Mouse (Mus musculus) spleen, postnatal 14 days (tissue): ENCODE results near the gene Slc9a9.

ENCODE experiments used
- DNase-seq, 2 experiments: peaks; one replicate each; pipeline ENCODE4 v3.0.0; 2021 to 2022; ENCODE audit warnings: low spot score in 2 of 2

The Slc9a9 gene

DNA sequence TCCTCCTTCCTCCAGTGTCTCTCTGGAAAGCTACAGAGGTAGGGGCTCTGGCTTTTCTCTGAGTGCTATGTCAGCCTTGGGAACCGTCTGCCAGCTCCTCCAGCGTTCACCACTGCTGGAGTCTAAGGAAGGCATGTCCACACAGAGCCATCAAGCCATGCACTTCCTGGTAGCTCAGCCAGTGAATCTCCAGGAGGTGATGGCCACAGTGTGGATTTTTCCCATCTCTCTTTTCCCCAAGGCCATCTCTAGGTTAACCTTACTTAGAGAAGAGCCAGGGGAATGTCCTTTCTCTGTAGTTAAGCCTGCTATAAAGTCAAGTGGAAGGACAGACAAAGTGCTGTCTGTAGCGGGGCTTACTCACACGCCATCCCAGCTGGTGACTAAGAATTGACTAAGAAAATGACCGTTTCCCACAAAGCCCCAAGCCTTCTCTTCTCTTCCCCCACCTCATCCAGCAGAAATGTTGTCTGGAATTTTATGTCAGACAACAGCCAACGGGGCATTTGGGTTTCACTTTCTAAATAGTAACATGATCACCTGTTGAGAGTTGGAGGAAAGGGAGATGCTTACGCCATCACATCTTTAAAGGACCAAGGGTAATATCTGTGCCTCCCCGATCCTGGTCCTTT is 523.3 kb downstream of the Slc9a9 start:
- no peak for DNase-seq

DNA sequence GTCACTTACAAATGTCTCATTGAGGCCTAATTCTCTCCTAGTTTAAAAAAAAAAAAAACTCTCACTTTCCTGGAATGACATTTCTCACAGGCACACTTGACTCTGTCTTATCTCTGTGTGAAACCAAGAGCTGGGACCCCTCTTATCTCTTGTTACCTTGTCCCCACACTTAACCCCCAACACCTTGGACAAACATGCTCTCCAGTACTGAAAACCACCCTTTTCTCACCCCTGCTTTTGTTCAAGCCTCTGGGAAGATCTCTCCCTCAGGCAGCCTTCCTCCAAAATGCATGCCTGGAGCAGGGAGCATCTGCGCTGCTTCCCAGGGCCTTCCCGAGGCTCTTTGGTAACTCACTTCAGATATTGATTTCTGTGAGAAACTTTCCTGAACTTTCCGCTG is 524.0 kb downstream of the Slc9a9 start:
- DNase-seq: no peak

DNA sequence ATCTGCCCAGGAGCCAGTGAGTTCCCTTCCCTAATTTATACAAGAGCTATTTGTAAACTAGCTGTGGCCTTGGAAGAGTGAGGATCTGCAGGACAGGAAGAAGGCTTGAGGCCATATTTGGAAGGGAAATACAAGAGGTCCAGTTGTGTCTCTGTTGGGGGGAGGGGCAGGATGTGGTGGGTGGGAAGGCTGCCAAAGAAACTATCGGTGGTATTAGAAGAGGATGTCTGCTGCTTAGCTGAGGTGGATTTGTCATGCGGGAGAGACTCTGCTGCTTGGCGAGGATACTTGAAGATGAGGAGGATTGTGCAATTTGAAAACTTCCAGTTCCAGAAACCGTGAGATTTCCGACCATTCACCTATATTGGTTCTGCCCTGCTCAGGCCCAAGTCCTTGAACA is 524.4 kb downstream of the Slc9a9 start:
- DNase-seq: no peak

DNA sequence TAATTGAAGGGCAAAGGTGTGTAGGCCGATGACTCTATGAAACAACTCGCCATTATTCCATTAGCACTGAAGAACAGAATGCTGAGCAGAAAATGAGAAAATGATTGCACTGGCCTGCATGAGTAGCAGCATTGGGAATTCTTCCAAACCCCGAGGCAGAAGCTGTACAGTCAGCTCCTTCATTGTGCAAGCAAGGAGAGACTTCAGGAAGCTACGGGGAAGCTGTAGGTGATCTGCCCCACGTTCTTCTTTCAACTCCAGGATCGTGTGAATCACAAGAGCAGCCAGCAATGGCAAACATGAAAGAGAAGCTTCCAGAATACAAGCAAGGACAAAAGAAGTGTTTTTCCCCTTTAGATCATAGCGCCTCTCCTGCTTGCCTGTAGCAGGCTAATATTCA is 538.0 kb downstream of the Slc9a9 start:
- no peak for DNase-seq

DNA sequence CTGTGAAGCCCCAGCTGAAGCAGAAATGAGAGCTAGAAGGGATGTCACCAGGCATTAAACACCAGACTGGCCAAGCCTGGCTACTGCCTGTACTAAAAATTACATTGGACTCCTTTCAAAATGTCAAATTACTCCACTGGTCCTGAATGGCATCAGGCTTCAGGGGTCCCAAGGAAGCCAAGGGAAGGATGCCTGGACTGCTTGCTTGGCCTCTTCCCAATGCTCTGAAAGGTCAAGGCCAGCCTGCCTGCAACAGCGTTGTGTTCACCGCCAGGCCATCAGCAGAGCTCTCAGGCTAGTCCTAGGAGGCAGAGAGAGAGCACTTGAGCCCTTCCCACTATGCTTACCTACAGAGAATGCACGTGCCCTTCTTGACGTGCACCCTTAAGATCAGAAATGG is 539.0 kb downstream of the Slc9a9 start:
- DNase-seq: no peak

GRCm38 (mm10) chr9:95220009-95220408 is 550.3 kb downstream of the Slc9a9 start:
- no peak for DNase-seq

DNA sequence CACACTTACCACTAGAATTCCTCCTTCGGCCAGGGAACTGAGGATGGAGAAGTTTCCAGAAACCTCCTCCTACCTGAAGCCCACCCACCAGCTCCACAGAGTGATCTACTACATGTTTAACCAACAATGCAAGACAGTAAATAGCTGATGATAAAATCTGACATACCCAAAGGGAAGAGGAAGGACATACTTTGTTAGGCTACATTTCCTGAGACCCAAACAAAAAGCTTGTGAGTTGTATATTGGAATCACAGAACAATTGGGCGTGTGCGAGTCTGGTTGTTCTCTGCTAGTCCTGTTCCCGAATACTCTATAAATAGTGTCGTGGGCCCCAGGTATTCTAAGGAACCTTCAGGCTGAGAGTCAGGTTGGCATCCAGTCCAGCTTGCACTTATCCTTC is 551.6 kb downstream of the Slc9a9 start:
- no peak for DNase-seq

- no peak for DNase-seq
Observed at GRCm38 (mm10) chr9:95226986-95227385, 557.3 kb downstream of the Slc9a9 start.

- no peak for DNase-seq
Observed at GRCm38 (mm10) chr9:95228123-95228522, 558.4 kb downstream of the Slc9a9 start.

- no peak for DNase-seq
Observed at GRCm38 (mm10) chr9:95229147-95229546, 559.4 kb downstream of the Slc9a9 start.

DNA sequence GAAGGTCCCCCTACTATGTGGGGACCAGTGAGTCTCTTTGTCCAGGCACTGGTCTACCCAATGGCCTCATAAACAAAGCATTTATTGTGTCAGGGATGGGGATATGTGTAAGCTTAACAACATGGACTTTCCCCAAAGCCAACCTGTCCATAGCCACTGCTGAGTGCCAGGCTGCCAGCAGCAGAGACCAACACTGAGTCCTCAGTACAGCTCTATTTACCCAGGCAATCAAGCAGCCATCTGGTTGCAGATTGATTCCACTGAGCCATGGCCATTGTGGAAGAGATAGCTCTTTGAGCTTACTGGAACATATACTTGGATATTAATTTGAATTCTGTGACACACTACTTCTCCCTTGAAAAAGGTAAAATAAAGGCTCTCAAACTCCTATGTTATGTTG is 570.2 kb downstream of the Slc9a9 start:
- no peak for DNase-seq

GRCm38 (mm10) chr9:95242628-95243195 is 573.0 kb downstream of the Slc9a9 start:
- no peak for DNase-seq

DNA sequence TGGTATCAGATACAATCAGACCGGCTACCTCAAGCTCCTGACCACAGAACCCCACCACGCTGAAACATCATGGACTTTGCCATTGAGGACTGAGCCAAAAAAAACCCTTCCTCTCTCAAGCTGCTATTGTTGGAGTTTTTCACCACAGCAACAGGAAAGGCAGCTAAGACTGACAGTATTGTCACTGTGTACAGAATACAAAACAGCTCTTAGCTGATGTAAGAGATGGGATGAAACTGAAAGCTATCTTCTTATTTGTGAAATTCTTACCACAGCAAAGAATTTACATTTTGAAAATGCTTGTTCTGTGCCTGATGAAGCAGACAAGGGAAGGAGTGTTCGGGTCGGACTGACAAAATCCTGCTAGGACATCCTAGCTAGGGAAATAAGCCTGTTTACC is 584.5 kb downstream of the Slc9a9 start:
- DNase-seq: no peak

DNA sequence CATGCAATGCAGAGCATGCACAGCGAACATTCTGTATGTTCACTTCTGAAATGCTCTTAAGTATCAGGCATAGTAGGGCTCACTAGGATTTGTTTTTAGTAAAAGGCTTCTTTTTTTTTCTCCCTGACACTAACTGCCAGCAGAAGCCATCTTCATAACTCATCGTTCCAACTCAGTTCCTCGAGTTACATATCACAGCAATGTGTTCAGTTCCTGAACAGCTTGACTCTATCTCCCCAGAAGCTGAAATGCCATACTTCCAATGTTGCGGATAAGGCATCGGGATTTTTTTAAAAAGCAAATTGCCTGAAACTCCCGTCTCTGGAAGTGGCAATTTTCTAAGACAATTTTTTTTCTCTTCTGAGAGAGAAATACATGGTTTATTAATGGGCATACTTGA is 586.1 kb downstream of the Slc9a9 start:
- no peak for DNase-seq

DNA sequence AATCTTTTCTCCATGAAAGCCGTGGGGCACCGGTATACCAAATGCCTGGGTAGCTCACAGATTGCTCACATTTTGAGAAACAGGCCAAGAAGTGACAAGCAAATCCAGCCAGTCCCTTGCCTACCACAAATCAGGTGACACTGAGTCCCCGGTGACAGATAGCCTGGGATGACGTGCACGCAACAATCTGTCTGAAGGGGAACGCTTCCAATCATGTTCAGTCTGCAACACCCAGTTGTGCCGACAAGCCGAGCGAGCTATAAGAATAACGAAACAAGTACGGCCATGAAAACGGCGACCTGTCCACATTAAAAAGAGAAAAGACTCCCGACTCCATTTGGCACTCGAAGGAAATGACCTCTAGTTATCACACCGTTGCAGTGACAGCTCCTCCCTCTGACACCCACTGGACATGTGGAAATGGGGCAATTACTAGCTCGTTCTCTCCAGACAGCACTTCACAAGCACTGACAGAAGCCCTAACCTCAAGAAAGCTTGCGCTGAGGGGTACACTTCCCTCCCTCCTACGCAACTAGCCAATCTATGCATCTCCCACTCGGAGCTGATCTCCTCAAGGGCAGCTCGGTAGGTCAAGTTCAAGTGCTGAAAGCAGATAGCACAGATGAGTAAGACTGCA is 587.1 kb downstream of the Slc9a9 start:
- no peak for DNase-seq

- DNase-seq: no peak
Observed at GRCm38 (mm10) chr9:95262851-95263250, 593.1 kb downstream of the Slc9a9 start.

- DNase-seq: no peak
Observed at GRCm38 (mm10) chr9:95263867-95264509, 594.3 kb downstream of the Slc9a9 start.

- no peak for DNase-seq
Observed at GRCm38 (mm10) chr9:95266179-95266578, 596.5 kb downstream of the Slc9a9 start.

GRCm38 (mm10) chr9:95266924-95267323 is 597.2 kb downstream of the Slc9a9 start:
- DNase-seq: no peak

DNA sequence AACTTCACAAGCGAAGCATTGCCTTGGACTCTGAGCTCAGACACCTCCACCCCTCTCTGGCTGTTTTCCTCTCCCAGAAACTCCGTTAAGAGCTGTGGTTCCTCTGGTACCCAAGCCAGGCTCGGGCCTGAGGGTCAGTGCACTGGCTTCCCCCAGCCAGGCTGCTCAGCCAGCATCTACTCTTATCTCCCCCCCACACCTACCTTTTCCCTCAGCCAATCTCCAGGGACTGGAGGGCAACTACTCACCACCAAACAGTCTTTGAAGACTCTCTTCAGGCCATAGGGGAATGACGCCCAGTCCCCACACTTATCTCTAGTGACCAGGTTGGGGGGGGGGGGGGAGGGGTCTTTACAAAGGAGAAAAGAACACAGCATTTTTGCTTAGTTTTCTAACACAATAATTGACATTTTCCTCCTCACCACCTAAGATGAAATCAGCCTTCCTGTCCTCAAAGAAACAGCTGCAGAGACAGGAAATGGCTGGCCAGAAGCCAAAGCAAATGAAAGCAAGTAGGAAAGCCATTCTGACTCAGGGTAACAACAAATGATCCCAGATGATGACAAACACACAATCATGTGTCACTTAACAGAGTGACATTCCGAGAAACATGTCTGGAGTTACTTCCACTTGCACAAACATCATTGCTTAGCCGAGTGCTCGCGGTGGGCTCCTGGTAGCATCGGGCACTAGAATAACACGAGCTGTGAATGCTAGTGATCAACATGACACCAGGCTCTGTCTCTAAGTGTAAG is 610.1 kb downstream of the Slc9a9 start:
- DNase-seq: no peak
